Mouse (Mus musculus) C2C12 (cell line): ENCODE measurements around the gene Rfc4. TPM values are rescaled to one million over a fixed set of nuclear protein-coding genes. Genes with fewer than 3 reads are reported as not detected.
"Not testable (repeated sequence)": the region's sequence is repeated elsewhere in the genome, so short reads cannot be mapped to it uniquely, and the experiment has no call there.

Source experiments
- H3K27me3 ChIP-seq: one replicate; pipeline ENCODE4 v1.6.1; 2011; ENCODE audit not compliant: control insufficient read depth, insufficient read depth, insufficient read length
- H3K36me3 ChIP-seq: one replicate; pipeline ENCODE4 v1.6.1; 2011; ENCODE audit not compliant: control insufficient read depth, insufficient read depth
- H3K4me3 ChIP-seq: one replicate; pipeline ENCODE4 v1.5.1; 2011; ENCODE audit warnings: mild to moderate bottlenecking, control low read depth; ENCODE audit not compliant: poor library complexity, insufficient read depth, severe bottlenecking
- H3K79me2 ChIP-seq: one replicate; pipeline ENCODE4 v1.6.1; 2011; ENCODE audit not compliant: control insufficient read depth, insufficient read depth
- H3K79me3 ChIP-seq: one replicate; pipeline ENCODE4 v1.6.1; 2011; ENCODE audit warnings: low read depth, control low read depth
- H3ac ChIP-seq: one replicate; pipeline ENCODE3; 2011; ENCODE audit warnings: low read depth; ENCODE audit not compliant: control insufficient read depth, insufficient read length
- CEBPB ChIP-seq: IDR thresholded peaks from one replicate; pipeline ENCODE4 v1.6.1; 2011; ENCODE audit warnings: low read depth, mild to moderate bottlenecking, control low read depth, moderate library complexity
- CTCF ChIP-seq: IDR thresholded peaks from one replicate; pipeline ENCODE4 v1.5.1; 2011; ENCODE audit not compliant: control insufficient read depth, insufficient read depth, insufficient read length
- FOSL1 ChIP-seq: IDR thresholded peaks from one replicate; pipeline ENCODE4 v1.8.0; 2011; ENCODE audit warnings: mild to moderate bottlenecking, low read length; ENCODE audit not compliant: poor library complexity, insufficient read depth, severe bottlenecking
- MAX ChIP-seq: IDR thresholded peaks from one replicate; pipeline ENCODE4 v1.6.1; 2011; ENCODE audit warnings: mild to moderate bottlenecking, control low read depth
- MYOD1 ChIP-seq: IDR thresholded peaks from one replicate; pipeline ENCODE4 v1.6.1; 2011; ENCODE audit warnings: low read depth; ENCODE audit not compliant: control insufficient read depth, insufficient read length
- MYOG ChIP-seq: IDR thresholded peaks from one replicate; pipeline ENCODE4 v1.6.1; 2011; ENCODE audit not compliant: control insufficient read depth, insufficient read length; ENCODE audit errors: extremely low read depth
- USF1 ChIP-seq: IDR thresholded peaks from one replicate; pipeline ENCODE4 v1.6.1; 2011; ENCODE audit warnings: low read depth, mild to moderate bottlenecking, control low read depth, moderate library complexity
- polyA plus RNA-seq: library from polyadenylated mRNA; unstranded; fragments of >200 nt; fragmentation: generic; extraction: Trizol; gene quantifications from one replicate; pipeline ENCODE4 v1.2.1, GENCODE M21; 2012; ENCODE audit warnings: missing spikeins

Gene Rfc4
- polyA plus RNA-seq, 1 experiment, result 39.8 TPM

DNA sequence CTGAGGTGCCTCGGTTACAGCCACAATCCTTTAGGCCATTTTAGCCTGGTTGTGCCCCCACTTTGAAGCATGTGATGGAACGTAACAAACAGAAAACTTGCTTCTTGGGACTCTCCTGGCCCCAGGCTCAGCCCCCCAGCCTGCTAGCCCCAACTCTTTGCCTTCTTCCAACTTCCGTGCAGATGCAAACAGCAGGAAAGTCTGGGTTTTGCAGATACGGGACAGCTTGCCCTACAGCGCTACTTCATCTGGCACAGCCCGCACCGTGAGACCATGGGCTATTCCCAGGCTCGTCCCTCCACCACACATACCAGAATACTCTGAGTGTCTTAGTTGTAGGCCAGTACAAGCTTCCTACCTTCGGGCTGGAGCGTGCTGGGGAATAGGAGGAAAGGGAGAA, 26.9 kb downstream of the Rfc4 start:
- Histone ChIP-seq H3ac (no peak overlapping the region), H3K79me3 (no peaks in the 10 kb centered on the region), H3K36me3 (no peaks in the 10 kb centered on the region), H3K4me3 (no peak overlapping the region), H3K27me3 (no peaks in the 10 kb centered on the region), H3K79me2 (no peaks in the 10 kb centered on the region)
- TF ChIP-seq MYOD1 (no peak), USF1 (no peak), FOSL1 (no peak), CTCF (no peak), MYOG (no peak), MAX (no peak), CEBPB (no peak)

DNA sequence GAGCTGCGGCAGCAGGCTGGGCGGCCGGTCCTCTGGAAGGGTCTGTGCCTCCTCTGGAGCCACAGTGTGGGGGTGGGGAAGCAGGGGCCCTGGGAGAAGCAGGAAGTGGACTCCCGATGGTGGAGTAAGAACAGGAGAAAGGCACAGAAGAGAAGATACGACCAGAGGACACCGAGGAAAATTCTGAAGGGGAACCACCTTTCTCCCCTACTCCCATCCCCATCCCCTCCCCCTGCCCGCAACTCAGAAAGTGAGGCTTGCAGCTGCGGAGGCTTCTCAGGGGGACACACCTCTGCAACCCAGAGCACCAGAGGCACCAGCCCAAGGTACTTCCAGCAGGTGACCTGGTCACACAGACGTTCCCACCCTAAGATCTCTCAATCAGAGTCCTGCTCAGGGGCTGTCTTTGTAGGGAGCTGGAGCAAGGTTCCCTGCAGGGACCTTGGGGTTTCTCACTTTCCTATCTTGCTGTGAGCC, 27.4 kb downstream of the Rfc4 start:
- Histone ChIP-seq H3K79me2 (no peaks in the 10 kb centered on the region), H3K79me3 (no peaks in the 10 kb centered on the region), H3ac (no peak overlapping the region), H3K4me3 (no peak overlapping the region), H3K27me3 (no peaks in the 10 kb centered on the region), H3K36me3 (no peaks in the 10 kb centered on the region)
- TF ChIP-seq MYOD1, result no peak
- TF ChIP-seq CTCF, result no peak
- TF ChIP-seq USF1, result no peak
- no peak for TF ChIP-seq CEBPB
- no peak for TF ChIP-seq MAX
- no peak for TF ChIP-seq MYOG
- TF ChIP-seq FOSL1, result no peak

DNA sequence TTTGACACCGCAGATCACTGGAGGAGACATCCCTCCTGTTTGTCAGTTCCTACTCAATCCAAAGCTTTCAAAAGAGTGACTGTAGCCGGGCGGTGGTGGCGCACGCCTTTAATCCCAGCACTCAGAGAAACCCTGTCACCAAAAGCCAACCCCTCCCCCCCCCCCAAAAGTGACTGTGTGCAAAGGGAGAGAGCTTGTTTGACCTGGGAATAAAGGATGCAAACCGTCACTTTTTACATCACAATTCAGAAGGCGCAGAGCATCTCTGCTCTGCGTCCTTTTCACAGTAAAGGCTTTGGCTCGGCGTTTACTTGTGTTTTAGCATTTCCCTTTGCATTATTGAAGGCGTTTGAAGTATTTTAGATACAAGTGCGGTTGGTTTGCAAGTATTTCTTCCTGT, 27.9 kb downstream of the Rfc4 start:
- Histone ChIP-seq H3K27me3 (no peaks in the 10 kb centered on the region), H3K79me3 (no peaks in the 10 kb centered on the region), H3K36me3 (no peaks in the 10 kb centered on the region), H3K79me2 (no peaks in the 10 kb centered on the region), H3K4me3 (no peak overlapping the region), H3ac (no peak overlapping the region)
- no peak for TF ChIP-seq MAX
- TF ChIP-seq CEBPB, result no peak

DNA sequence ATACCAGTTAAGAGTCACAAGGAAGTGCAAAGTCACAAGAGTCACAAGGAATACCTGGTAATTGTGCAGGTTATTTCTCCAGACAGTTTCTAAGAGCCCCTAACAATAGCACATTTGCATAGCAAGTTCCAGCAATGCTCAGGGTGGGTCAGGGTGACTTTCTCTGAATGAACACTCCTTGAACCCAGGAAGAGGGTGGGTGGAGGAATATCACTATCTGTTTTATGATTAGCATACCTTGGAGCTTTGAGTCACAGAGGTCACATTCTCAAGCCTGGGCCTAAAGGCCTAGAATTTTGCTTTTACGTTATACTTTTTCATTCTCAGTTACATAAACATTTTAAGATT, 29.5 kb downstream of the Rfc4 start:
- H3K27me3 ChIP-seq, H3K79me2 ChIP-seq, H3ac ChIP-seq, H3K79me3 ChIP-seq, H3K36me3 ChIP-seq, H3K4me3 ChIP-seq: not testable (repeated sequence)

DNA sequence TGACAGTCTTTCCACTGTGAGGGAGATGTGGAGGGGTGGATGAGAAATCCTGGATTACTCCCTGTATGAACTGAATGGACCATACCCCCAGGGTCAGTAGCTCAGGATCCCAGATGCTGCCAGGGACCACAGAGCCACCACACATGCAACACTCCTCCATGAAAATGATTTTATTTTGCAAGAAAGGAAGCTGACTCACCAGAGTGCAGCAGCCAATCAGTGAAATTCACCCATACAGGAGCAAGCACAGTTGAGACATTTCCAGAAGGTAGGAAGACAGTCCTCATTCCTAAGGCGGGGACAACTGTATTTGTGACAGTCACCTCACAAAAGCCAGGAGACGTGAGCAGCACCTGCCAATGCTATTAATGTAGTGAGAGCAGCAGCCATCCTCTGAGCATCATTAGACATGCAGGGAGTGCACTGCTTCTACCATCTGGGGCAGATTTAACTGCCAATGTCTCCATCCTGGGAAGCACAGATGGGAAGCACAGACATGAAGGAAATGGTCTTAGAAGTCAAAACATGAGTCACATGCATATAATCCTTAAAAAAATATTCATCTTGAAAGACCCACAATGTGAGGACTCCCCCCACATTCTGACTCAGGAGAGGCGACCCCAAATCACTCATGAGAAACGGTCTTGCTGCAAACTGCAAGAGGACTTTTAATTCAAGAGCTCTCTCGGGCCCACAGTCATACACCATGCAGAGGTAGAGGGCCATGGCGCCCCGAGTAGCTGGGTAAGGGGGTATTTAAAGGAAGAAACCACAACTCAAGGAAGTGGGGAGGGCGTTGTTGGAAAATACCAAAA, 30.0 kb downstream of the Rfc4 start:
- not testable (repeated sequence) for H3K27me3 ChIP-seq, H3ac ChIP-seq, H3K4me3 ChIP-seq, H3K79me3 ChIP-seq, H3K36me3 ChIP-seq, H3K79me2 ChIP-seq
- peak; percentile 19 for TF ChIP-seq CEBPB

DNA sequence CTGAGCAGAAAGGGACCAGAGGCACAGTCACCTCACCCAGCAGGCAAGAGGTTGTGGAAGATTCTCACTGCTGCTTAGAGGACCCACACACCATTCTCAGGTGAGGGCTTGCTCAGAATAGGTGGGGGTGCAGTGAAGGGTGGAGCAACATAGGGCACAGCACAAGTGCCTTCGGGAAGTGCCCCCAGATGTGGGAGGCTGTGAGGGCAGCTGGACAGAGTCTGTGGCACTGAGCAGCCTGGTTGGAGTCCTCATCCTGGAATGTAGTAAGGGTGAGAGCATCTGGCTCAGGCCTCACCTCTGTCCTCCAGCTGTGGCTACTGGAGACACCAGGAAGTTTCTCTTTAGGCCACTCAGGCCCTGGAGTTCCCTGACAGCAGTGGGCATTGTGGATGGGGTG, 30.7 kb downstream of the Rfc4 start:
- not testable (repeated sequence) for H3K79me2 ChIP-seq, H3K4me3 ChIP-seq, H3ac ChIP-seq, H3K27me3 ChIP-seq, H3K79me3 ChIP-seq, H3K36me3 ChIP-seq

DNA sequence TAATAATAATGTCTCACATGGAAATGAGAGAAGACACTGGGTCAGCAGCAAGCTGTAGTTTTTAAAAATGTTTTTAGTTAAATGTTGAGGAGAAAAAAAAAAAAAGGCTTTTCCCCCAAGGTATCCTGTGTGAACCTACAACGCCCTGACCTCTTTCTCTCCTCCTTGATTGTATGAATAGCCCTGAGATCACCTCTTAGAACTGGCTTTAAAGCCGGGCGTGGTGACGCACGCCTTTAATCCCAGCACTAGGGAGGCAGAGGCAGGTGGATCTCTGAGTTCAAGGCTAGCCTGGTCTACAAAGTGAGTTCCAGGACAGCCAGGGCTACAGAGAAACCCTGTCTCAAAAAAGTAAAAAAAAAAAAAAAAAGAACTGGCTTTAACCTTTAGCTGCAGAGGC, 32.0 kb downstream of the Rfc4 start:
- H3K4me3 ChIP-seq, H3K36me3 ChIP-seq, H3ac ChIP-seq, H3K79me3 ChIP-seq, H3K79me2 ChIP-seq, H3K27me3 ChIP-seq: not testable (repeated sequence)
